Mouse (Mus musculus) kidney, embryonic 15.5 days (tissue): ENCODE data around the gene Ccna2. TPM values are rescaled to one million over a fixed set of nuclear protein-coding genes. Genes with fewer than 3 reads are reported as not detected.

Experiments
- ATAC-seq: fragments of 200-750 bp; cut with Nextera tagmentation; replicated peaks from 2 replicates; pipeline ENCODE4 v1.8.0; 2017; ENCODE audit warnings: moderate TSS enrichment; ENCODE audit not compliant: low FRiP score
- H3K27ac ChIP-seq: fragments of 300-500 bp; sonication (generic); 2 replicates; pipeline ENCODE4 v1.5.1; 2015; ENCODE audit warnings: mild to moderate bottlenecking, inconsistent platforms
- H3K27me3 ChIP-seq: fragments of 300-500 bp; sonication (generic); 2 replicates; pipeline ENCODE4 v1.6.1; 2015; ENCODE audit warnings: inconsistent platforms
- H3K36me3 ChIP-seq: fragments of 300-500 bp; sonication (generic); 2 replicates; pipeline ENCODE4 v1.6.1; 2015; ENCODE audit warnings: inconsistent platforms
- H3K4me1 ChIP-seq: fragments of 300-500 bp; sonication (generic); 2 replicates; pipeline ENCODE4 v1.6.1; 2015; ENCODE audit warnings: inconsistent platforms
- H3K4me2 ChIP-seq: fragments of 300-500 bp; sonication (generic); 2 replicates; pipeline ENCODE4 v1.6.1; 2015; ENCODE audit warnings: moderate library complexity, mild to moderate bottlenecking, inconsistent platforms
- H3K4me3 ChIP-seq: fragments of 300-500 bp; sonication (generic); replicated peaks from 2 replicates; pipeline ENCODE4 v1.5.1; 2015; ENCODE audit warnings: mild to moderate bottlenecking, inconsistent platforms
- H3K9ac ChIP-seq: fragments of 300-500 bp; sonication (generic); 2 replicates; pipeline ENCODE4 v1.6.1; 2015; ENCODE audit warnings: mild to moderate bottlenecking, inconsistent platforms
- H3K9me3 ChIP-seq: fragments of 300-500 bp; sonication (generic); replicated peaks from 2 replicates; pipeline ENCODE4 v1.6.1; 2016; ENCODE audit warnings: inconsistent platforms
- WGBS: fragments of 180-500 bp; shearing (Covaris S2); methylation state at CpG from one replicate; pipeline ENCODE4 v1.1.7; 2015; ENCODE audit warnings: mixed read lengths; 5-methylcytosine and 5-hydroxymethylcytosine counted together
- polyA plus RNA-seq: library from polyadenylated mRNA; unstranded; fragments of >200 nt; fragmentation: Nextera tagmentation; extraction: Ambion mirVana; gene quantifications from 2 replicates; pipeline ENCODE4 v1.2.1, GENCODE M21; 2015

Gene Ccna2
- polyA plus RNA-seq, 1 experiment from 2014 or later, result 190 TPM

DNA sequence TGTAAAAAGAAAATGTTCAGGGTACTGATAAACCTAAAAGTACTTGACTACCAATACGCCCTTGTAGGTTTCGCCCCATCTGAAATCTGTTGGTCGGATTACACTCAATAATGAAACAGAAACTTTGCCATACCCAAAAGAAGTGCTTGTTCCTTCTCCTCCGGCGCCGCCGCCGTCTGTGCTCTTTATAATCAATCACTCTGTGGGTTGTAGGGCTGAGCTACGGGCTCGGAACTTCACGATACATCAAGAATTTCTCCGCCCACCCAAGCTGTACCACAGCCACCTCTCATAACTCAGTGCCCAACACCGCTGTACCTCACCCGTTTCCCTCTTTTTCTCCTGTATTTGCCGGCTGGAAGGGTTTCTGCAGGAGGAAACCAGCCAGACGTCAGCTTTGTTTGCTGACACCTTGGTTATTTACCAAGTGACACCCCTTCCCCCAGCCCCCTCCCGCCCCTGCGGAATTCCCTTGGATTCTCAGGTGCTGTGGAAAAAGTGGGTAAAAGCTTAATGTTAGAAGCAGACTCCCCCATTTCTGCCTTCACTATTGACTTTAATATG is 39.9 kb downstream of the Ccna2 start:
- ATAC-seq, result no peak
- no peaks in the 10 kb centered on the region for H3K9me3 ChIP-seq
- no peaks in the 10 kb centered on the region for H3K36me3 ChIP-seq
- peaks cover 8% of the 10 kb centered on the region; the same call in 1 of the 2 replicates for H3K27me3 ChIP-seq
- WGBS, result 4% methylated on average over 18 of the region's 18 CpGs
- peak overlapping the region; percentile 61 for H3K4me2 ChIP-seq
- H3K9ac ChIP-seq, result no peak overlapping the region
- peaks cover 13% of the 10 kb centered on the region; the same call in 1 of the 2 replicates for H3K4me1 ChIP-seq
- H3K4me3 ChIP-seq, result peak overlapping the region; percentile 38
- H3K27ac ChIP-seq, result no peak overlapping the region

DNA sequence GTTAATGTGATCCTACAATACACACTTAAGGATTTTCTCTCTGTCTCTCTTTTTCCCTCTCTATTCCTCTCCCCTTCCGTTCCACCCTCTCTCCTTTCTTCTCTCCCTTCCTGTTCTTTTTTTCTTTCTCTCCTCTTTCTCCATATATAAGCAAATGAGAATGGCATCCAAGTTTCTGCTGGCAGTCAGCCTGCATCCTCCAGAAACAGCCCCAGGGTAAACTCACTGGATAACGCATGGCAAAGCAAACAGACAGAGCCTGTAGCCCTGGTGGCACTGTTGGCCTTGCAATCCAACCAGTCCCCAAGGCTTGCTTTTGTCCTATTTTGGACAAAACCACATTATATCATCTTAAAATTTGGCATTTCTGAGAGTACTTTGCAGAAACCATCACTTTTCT is 40.7 kb downstream of the Ccna2 start:
- WGBS, result 45% methylated on average over 2 of the region's 2 CpGs
- Histone ChIP-seq H3K9me3 (no peaks in the 10 kb centered on the region), H3K4me2 (peak overlapping the region; percentile 61; the same call in 1 of the 2 replicates)

DNA sequence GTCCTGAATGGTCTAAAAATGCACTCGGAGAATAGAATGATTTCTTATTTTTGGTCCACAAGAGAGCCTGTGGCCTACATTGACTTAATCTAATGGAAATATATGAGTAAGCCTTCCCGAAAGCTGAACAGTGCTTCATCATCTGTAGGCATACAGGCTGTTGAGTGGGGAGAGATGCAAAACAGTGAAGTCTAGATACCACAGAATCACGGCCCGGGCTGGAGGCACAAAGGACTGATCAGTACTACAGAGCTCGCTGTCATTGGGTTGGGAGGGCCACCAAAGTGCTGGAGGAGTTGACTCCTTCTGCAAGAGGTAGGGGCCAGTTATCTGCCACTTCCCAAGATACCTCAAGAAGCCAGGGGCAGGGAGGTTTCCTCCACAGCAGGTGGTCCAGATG is 41.2 kb downstream of the Ccna2 start:
- H3K36me3 ChIP-seq, result no peaks in the 10 kb centered on the region
- 77% methylated on average over 5 of the region's 5 CpGs for WGBS
- no peak overlapping the region for H3K27ac ChIP-seq

More for the DNA sequence above, 40.7 kb downstream of the Ccna2 start:
- Histone ChIP-seq H3K4me1 (peaks cover 13% of the 10 kb centered on the region; the same call in 1 of the 2 replicates), H3K27ac (no peak overlapping the region), H3K9ac (no peak overlapping the region), H3K27me3 (peaks cover 8% of the 10 kb centered on the region; the same call in 1 of the 2 replicates), H3K36me3 (no peaks in the 10 kb centered on the region), H3K4me3 (no peak overlapping the region)
- ATAC-seq, result no peak

GRCm38 (mm10) chr3:36530345-36530744 is 41.6 kb downstream of the Ccna2 start:
- H3K9me3 ChIP-seq, result no peaks in the 10 kb centered on the region
- peaks cover 8% of the 10 kb centered on the region; the same call in 1 of the 2 replicates for H3K27me3 ChIP-seq
- 78% methylated on average over 6 of the region's 6 CpGs for WGBS
- no peak for ATAC-seq
- H3K36me3 ChIP-seq, result no peaks in the 10 kb centered on the region
- no peak overlapping the region for H3K27ac ChIP-seq
- no peak overlapping the region for H3K9ac ChIP-seq
- H3K4me2 ChIP-seq, result no peak overlapping the region
- peaks cover 13% of the 10 kb centered on the region; the same call in 1 of the 2 replicates for H3K4me1 ChIP-seq
- H3K4me3 ChIP-seq, result no peak overlapping the region

More for the DNA sequence above, 41.2 kb downstream of the Ccna2 start:
- no peak overlapping the region for H3K4me3 ChIP-seq
- no peak overlapping the region for H3K4me2 ChIP-seq
- no peaks in the 10 kb centered on the region for H3K9me3 ChIP-seq
- H3K4me1 ChIP-seq, result peaks cover 13% of the 10 kb centered on the region; the same call in 1 of the 2 replicates
- H3K27me3 ChIP-seq, result peaks cover 8% of the 10 kb centered on the region; the same call in 1 of the 2 replicates
- no peak overlapping the region for H3K9ac ChIP-seq
- ATAC-seq, result no peak

- no peaks in the 10 kb centered on the region for H3K9me3 ChIP-seq
- WGBS, result 76% methylated on average over 3 of the region's 3 CpGs
- peaks cover 38% of the 10 kb centered on the region for H3K27me3 ChIP-seq
- peaks cover 10% of the 10 kb centered on the region; the same call in 1 of the 2 replicates for H3K4me1 ChIP-seq
- no peak overlapping the region for H3K9ac ChIP-seq
- H3K4me3 ChIP-seq, result no peak overlapping the region
- H3K4me2 ChIP-seq, result no peak overlapping the region
- no peak for ATAC-seq
- H3K27ac ChIP-seq, result no peak overlapping the region
- H3K36me3 ChIP-seq, result no peaks in the 10 kb centered on the region
Measured at GRCm38 (mm10) chr3:36524466-36524865, 47.5 kb downstream of the Ccna2 start.

DNA sequence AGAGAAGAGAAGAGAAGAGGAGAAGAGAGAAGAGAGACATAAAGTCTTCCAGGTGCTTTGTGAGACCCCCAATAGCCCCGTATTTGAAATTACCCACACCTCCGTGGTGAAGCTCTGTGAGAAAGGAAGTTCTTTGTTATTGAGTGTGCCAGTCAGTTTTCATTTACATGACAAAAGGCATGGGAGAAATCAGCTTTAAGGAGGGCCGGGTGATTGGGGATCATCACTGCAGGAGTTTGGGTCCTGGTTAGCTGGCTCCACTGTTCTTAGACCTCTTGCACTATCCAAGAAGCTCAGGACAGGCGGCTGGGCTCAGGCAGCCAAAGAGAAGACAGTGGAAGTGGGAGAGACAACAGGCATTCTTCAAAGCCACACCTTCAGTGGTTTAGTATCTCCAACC is 49.8 kb downstream of the Ccna2 start:
- 14% methylated on average over 4 of the region's 4 CpGs for WGBS
- H3K9me3 ChIP-seq, result no peaks in the 10 kb centered on the region
- H3K4me2 ChIP-seq, result no peak overlapping the region

GRCm38 (mm10) chr3:36521073-36522060 is 50.6 kb downstream of the Ccna2 start, which contains the start of gene Gm11549:
Gene Gm11549, minus strand, starts transcription at chr3:36521813.
- peak; percentile 69; the same call in 1 of the 2 replicates for ATAC-seq

More for the DNA sequence above, 49.8 kb downstream of the Ccna2 start:
- H3K27me3 ChIP-seq, result peaks cover 51% of the 10 kb centered on the region
- H3K27ac ChIP-seq, result no peak overlapping the region
- no peak overlapping the region for H3K9ac ChIP-seq
- no peak overlapping the region for H3K4me3 ChIP-seq
- H3K36me3 ChIP-seq, result no peaks in the 10 kb centered on the region
- peaks cover 10% of the 10 kb centered on the region; the same call in 1 of the 2 replicates for H3K4me1 ChIP-seq
- ATAC-seq, result no peak

DNA sequence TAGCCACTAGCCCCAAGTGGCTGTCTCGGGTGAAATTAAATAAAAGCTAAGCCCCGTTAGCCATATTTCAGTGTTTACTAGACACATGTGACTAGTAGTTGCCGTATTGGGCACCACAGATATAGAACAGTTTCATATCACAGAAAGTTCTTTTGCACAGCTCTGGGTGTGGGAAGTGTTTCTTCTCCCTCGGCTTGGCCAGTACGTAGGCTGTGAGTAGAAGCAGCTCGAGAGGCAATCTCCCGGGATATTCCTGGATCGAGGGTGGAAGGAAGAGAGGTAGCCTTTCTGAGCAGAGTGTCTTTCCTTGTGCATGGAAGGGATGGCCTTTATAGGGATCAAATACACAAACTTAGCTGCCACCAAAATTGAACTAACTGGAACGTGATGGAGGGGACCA is 55.8 kb downstream of the Ccna2 start:
- Histone ChIP-seq H3K4me2 (no peak overlapping the region), H3K9me3 (no peaks in the 10 kb centered on the region), H3K27me3 (peaks cover 26% of the 10 kb centered on the region), H3K4me3 (no peak overlapping the region), H3K4me1 (peaks cover 5% of the 10 kb centered on the region; the same call in 1 of the 2 replicates), H3K9ac (no peak overlapping the region), H3K27ac (no peak overlapping the region), H3K36me3 (no peaks in the 10 kb centered on the region)
- no peak for ATAC-seq
- 87% methylated on average over 9 of the region's 9 CpGs for WGBS

More at GRCm38 (mm10) chr3:36521073-36522060, 50.6 kb downstream of the Ccna2 start, which contains the start of gene Gm11549:
- Histone ChIP-seq H3K4me2 (peak within 1 kb of the TSS; percentile 80), H3K9ac (peak within 1 kb of the TSS; percentile 5; the same call in 1 of the 2 replicates), H3K4me1 (peaks cover 10% of the 10 kb centered on the region; the same call in 1 of the 2 replicates), H3K36me3 (no peaks in the 10 kb centered on the region), H3K9me3 (no peaks in the 10 kb centered on the region), H3K27ac (no peak within 1 kb of the TSS), H3K4me3 (peak within 1 kb of the TSS; percentile 45), H3K27me3 (peaks cover 51% of the 10 kb centered on the region)
- WGBS, result 1% methylated on average over 51 of the region's 51 CpGs

Other genes starting within 250 kb of the Ccna2 start
- 289 and 314 TPM in 2 replicates for gene Anxa5, start 96.3 kb downstream of the Ccna2 start, polyA plus RNA-seq
- 1.2 and 1.8 TPM in 2 replicates for gene 1810062G17Rik, start 96.2 kb downstream of the Ccna2 start, polyA plus RNA-seq
- gene Gm11549, start 50.3 kb downstream of the Ccna2 start, polyA plus RNA-seq, result 0.05 TPM in 2 replicates
- gene Exosc9, start 19.5 kb downstream of the Ccna2 start, polyA plus RNA-seq, result 64.6 and 70.7 TPM in 2 replicates
- gene Bbs7, start 41.3 kb upstream of the Ccna2 start, polyA plus RNA-seq, result 17.5 TPM in 2 replicates
- gene Trpc3, start 118.0 kb upstream of the Ccna2 start, polyA plus RNA-seq, result 8.6 and 9.9 TPM in 2 replicates